Mouse (Mus musculus): ENCODE measurements around the gene Usp4. TPM values are rescaled to one million over a fixed set of nuclear protein-coding genes. Genes with fewer than 3 reads are reported as not detected.

Usp4 gene
- 119 TPM for polyA plus RNA-seq (2017; shearing (Covaris generic))

DNA sequence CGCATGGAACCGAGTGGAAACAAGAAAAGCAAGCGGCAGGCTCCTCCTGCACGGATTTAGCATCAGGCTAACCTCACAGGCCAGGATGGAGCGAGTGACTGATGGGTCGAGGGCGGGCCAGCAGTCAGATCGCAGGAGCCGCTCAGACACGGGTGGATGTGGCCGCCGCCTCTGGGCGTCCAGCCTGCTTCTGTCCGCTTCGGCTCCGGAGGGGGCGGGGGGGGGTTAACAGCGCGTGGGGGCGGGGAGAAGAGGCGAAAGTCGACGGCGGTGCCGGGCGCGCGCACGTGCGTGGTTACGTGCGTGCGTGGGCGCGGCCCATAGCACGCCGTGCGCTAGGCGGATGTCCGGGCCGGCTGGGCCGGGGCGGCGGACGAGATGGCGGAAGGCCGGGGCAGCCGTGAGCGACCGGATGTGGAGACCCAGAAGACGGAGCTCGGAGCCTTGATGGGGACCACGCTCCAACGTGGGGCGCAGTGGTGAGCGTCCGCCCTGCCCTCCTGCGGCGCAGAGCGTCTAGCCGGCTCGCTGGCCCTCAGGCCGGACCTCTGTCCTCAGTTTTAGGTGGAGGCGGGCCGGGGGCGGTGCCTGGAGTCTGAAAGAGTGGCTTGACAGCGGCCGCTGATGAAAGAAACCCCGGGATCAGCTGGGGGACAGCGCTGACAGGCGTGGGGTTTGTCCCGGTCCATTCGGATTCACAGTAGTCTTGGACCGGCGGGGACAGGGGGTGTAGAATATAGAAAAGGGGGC lies at the start of gene Usp4:
Gene Usp4, plus strand, starts transcription at position 314 of the 750 bp plus-strand sequence.

DNA sequence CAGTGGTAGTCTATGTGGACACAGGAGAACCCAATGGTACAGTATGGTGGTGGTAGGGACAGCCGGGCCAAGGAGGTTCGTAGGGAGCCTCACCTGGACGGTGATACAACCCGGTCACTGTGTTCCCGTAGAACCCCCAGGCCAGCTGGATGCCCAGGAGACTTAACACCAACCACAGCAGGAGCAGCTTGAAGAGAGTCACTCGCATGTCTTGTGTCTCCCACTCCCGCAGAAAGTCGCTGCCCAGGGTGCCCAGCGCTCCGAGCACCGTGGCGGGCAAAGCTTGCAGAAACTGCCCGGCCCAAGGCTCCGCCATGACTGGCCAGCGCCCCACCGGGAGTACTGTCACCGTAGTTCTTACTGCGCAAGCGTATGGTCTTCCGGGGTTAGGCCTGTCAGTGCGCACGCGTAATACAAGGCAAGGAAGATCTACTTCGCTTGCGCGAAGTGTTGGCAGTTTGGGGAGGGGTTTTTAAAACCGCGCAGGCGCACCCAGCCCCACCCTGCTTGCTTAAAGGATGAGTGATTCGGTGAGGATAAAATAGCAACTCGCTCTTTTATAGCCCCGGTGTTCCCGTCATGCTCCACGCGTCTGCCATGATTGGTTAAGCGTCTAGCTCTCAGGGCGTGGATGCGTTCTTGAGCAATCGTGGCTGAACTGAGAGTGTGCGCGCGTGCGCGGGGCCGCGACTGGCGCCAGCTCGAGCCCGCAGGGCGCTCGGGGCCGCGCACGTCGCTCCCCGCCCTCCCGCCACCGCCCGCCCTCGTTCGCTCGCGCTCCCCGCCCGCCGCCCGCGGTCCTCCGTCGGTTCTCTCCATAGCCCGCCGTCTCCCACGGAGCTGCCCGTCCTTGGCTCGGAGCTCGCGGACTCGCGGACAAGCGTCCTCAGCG lies 41.8 kb upstream of the Usp4 start, which contains the start of the genes Rhoa and Tcta:
Gene Rhoa, plus strand, starts transcription at position 501 of the 892 bp plus-strand sequence.
Gene Tcta, minus strand, starts transcription at position 532 of the 892 bp plus-strand sequence.

DNA sequence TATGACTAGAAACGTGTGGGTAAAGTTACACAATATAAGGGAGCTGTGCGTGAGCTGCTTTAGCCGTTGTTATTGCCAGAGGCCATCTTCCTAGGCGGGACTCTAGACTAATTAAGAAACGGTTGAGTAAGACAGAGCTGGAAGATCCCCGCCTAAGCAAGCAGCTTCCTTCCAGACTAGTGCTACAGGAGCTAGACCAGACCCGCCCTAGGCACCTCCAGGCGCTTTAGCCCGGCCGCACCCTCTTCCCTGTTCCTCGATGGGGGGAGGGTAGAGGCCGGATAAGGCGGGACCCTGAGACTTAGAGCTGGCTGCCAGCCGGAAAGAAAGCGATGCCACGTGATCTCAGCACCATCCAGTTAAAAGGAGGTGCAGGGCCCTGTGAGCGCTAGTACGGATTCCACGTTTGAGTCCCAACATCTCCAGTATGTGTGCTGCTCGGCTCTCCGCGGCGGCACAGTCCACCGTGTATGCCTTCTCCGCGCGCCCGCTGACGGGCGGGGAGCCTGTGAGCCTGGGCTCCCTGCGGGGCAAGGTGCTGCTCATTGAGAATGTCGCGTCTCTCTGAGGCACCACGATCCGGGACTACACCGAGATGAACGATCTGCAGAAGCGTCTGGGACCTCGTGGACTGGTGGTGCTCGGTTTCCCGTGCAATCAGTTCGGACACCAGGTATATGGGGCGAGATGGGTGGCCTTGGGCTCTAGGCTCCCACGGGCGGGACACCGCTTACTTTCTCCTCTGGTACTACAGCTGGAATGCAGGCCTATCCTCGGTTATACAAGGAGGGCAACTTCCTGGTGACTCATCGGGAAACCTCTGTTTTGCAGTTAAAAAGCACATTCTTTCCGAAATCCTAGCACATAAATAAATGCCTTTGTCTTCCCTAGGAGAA lies 8.5 kb upstream of the Usp4 start, which contains the start of gene Gpx1:
Gene Gpx1, plus strand, starts transcription at position 18 of the 896 bp plus-strand sequence.

DNA sequence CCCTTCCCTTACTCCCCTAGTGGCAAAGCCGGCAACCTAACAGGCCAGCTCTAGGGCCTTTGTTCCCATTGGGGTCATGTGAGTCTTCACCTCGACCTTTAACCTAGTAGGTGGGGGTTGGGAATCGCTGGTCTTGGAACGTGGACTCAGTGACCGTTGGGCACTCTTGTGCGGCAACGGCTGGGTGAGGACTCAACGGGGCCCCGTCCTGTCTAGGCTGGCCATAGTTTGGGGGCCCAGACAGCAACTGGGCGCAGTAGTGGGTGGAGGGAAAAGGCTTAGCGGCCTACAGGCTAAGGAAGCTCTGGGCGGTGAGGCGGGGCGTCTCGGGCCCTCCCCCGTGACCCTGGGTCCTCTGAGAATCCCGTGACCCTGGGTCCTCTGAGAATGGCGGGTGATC lies 45.0 kb downstream of the Usp4 start, which contains the start of gene 1700102P08Rik:
Gene 1700102P08Rik, plus strand, starts transcription at position 130 of the 400 bp plus-strand sequence.

DNA sequence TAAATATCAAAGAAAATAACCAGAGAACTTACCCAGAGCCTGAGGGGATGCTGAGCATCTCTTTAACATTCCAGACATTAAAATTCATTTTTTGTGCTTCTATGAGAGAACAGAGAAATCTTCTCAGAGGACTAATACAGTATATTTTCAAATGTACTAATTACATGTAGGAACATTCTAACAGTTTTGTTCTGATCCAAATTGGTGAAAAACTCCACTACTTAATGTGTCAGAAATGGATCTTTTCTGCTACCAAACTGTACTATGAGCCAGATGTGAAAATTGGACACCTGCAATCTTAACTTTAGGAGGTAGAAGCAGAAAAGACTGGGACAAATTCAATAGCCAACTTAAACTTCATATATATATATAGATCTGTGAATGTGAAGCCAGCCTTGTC lies 80.7 kb downstream of the Usp4 start, which contains the start of gene Ccdc36:
Gene Ccdc36, minus strand, starts transcription at position 101 of the 400 bp plus-strand sequence.

DNA sequence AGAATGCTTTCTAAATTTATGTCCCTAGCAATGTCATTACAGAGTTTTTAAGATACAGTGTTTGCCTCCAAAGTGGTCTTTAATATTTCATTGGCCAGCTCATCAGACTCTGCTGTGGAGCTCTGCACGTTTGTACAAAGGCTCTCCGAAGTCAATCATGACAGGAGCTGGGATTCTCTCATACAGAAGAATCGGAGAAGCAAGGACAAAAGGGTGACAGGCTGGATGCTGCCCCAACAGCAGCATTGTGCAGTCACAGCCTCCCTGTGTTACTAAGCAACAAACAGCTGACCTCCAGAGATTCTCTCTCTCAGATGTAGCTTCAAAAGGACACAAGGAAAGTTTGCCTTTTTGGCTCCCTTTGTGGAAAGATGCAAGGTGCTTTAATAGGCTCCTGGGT lies 88.5 kb downstream of the Usp4 start, which contains the start of gene BC048562:
Gene BC048562, plus strand, starts transcription at position 301 of the 400 bp plus-strand sequence.

Other genes starting within 250 kb of the Usp4 start
- 0.12 TPM for gene Bsn, start 157.5 kb upstream of the Usp4 start, polyA plus RNA-seq (2017; shearing (Covaris generic))
- gene Dag1, start 83.9 kb upstream of the Usp4 start, polyA plus RNA-seq (2017; shearing (Covaris generic)), result 25.2 TPM
- 2.8 TPM for gene Nicn1, start 57.4 kb upstream of the Usp4 start, polyA plus RNA-seq (2017; shearing (Covaris generic))
- gene Amt, start 51.0 kb upstream of the Usp4 start, polyA plus RNA-seq (2017; shearing (Covaris generic)), result 0.32 TPM
- gene Rhoa, start 41.7 kb upstream of the Usp4 start, polyA plus RNA-seq (2017; shearing (Covaris generic)), result 480 TPM
- 8.6 TPM for gene Tcta, start 41.7 kb upstream of the Usp4 start, polyA plus RNA-seq (2017; shearing (Covaris generic))
- 219 TPM for gene Gpx1, start 8.9 kb upstream of the Usp4 start, polyA plus RNA-seq (2017; shearing (Covaris generic))
- gene 1700102P08Rik, start 45.0 kb downstream of the Usp4 start, polyA plus RNA-seq (2017; shearing (Covaris generic)), result 1.9 TPM
- gene Ccdc36, start 80.6 kb downstream of the Usp4 start, polyA plus RNA-seq (2017; shearing (Covaris generic)), result 0.11 TPM
- gene BC048562, start 88.6 kb downstream of the Usp4 start, polyA plus RNA-seq (2017; shearing (Covaris generic)), result not detected
- gene Ccdc71, start 112.7 kb downstream of the Usp4 start, polyA plus RNA-seq (2017; shearing (Covaris generic)), result 43.7 TPM
- 13.7 TPM for gene Klhdc8b, start 113.7 kb downstream of the Usp4 start, polyA plus RNA-seq (2017; shearing (Covaris generic))
- gene Lamb2, start 131.9 kb downstream of the Usp4 start, polyA plus RNA-seq (2017; shearing (Covaris generic)), result 0.57 TPM
- 208 TPM for gene Usp19, start 142.7 kb downstream of the Usp4 start, polyA plus RNA-seq (2017; shearing (Covaris generic))
- gene Qars, start 159.9 kb downstream of the Usp4 start, polyA plus RNA-seq (2017; shearing (Covaris generic)), result 76.9 TPM
- 193 TPM for gene Qrich1, start 169.0 kb downstream of the Usp4 start, polyA plus RNA-seq (2017; shearing (Covaris generic))
- 128 TPM for gene Impdh2, start 212.4 kb downstream of the Usp4 start, polyA plus RNA-seq (2017; shearing (Covaris generic))
- 19.7 TPM for gene Ndufaf3, start 219.6 kb downstream of the Usp4 start, polyA plus RNA-seq (2017; shearing (Covaris generic))
- 67.8 TPM for gene Dalrd3, start 222.0 kb downstream of the Usp4 start, polyA plus RNA-seq (2017; shearing (Covaris generic))
- 33.6 TPM for gene Wdr6, start 230.9 kb downstream of the Usp4 start, polyA plus RNA-seq (2017; shearing (Covaris generic))
- 9.8 TPM for gene P4htm, start 249.8 kb downstream of the Usp4 start, polyA plus RNA-seq (2017; shearing (Covaris generic))